Mouse (Mus musculus) limb, embryonic 11.5 days (tissue): Measurements from ENCODE around the gene Rcan3. TPM values are rescaled to one million over a fixed set of nuclear protein-coding genes. Genes with fewer than 3 reads are reported as not detected.
A peak's percentile ranks its signal among the peaks of the same experiment; 100 is the strongest.

ENCODE experiments used
- ATAC-seq: fragments of 200-750 bp; cut with Nextera tagmentation; 2 replicates; pipeline ENCODE4 v1.8.0; 2017; ENCODE audit warnings: low read depth; ENCODE audit not compliant: insufficient number of reproducible peaks, low FRiP score, low TSS enrichment
- DNase-seq: peaks from one replicate; pipeline ENCODE4 v3.0.0-alpha.2; 2015; ENCODE audit warnings: low spot score
- H3K27ac ChIP-seq: fragments of 300-500 bp; sonication (generic); replicated peaks from 2 replicates; pipeline ENCODE4 v1.5.1; 2014; ENCODE audit warnings: low read depth, mild to moderate bottlenecking, low read length
- H3K27me3 ChIP-seq: fragments of 300-500 bp; sonication (generic); 2 replicates; pipeline ENCODE4 v1.6.1; 2014; ENCODE audit warnings: mild to moderate bottlenecking, low read length, mixed read lengths; ENCODE audit not compliant: control insufficient read depth, insufficient read depth
- H3K36me3 ChIP-seq: fragments of 300-500 bp; sonication (generic); 2 replicates; pipeline ENCODE4 v1.6.1; 2014; ENCODE audit warnings: mild to moderate bottlenecking, low read length, moderate library complexity, mixed read lengths; ENCODE audit not compliant: control insufficient read depth, insufficient read depth
- H3K4me1 ChIP-seq: fragments of 300-500 bp; sonication (generic); 2 replicates; pipeline ENCODE4 v1.6.1; 2014; ENCODE audit warnings: low read length, mixed read lengths; ENCODE audit not compliant: control insufficient read depth, insufficient read depth
- H3K4me2 ChIP-seq: fragments of 300-500 bp; sonication (generic); 2 replicates; pipeline ENCODE4 v1.6.1; 2014; ENCODE audit warnings: low read depth, mild to moderate bottlenecking, moderate library complexity; ENCODE audit not compliant: severe bottlenecking
- H3K4me3 ChIP-seq: fragments of 300-500 bp; sonication (generic); 2 replicates; pipeline ENCODE4 v1.5.1; 2014; ENCODE audit warnings: low read depth, low read length
- H3K9ac ChIP-seq: fragments of 300-500 bp; sonication (generic); 2 replicates; pipeline ENCODE4 v1.6.1; 2014; ENCODE audit warnings: mild to moderate bottlenecking, low read length
- H3K9me3 ChIP-seq: fragments of 300-500 bp; sonication (generic); 2 replicates; pipeline ENCODE4 v1.6.1; 2016; ENCODE audit warnings: low read length; ENCODE audit not compliant: control insufficient read depth
- WGBS: fragments of 180-500 bp; shearing (Covaris S2); extraction: QIAGEN DNeasy Blood & Tissue Kit; methylation state at CpG from one replicate; pipeline ENCODE4 v1.1.7; 2014; 5-methylcytosine and 5-hydroxymethylcytosine counted together
- polyA plus RNA-seq: library from polyadenylated mRNA; unstranded; fragments of >200 nt; fragmentation: Nextera tagmentation; extraction: Ambion mirVana; gene quantifications from 2 replicates; pipeline ENCODE4 v1.2.1, GENCODE M21; 2014

Rcan3 gene
- polyA plus RNA-seq, result 7.1 and 9.6 TPM in 2 replicates

GRCm38 (mm10) chr4:135433443-135434394, at the start of gene Rcan3:
Gene Rcan3, minus strand, starts transcription at chr4:135433853.
- peak; percentile 86 for DNase-seq
- H3K27me3 ChIP-seq, result no peaks in the 10 kb centered on the region
- no peaks in the 10 kb centered on the region for H3K9me3 ChIP-seq

GRCm38 (mm10) chr4:135480370-135480769, 46.7 kb upstream of the Rcan3 start:
- Histone ChIP-seq H3K4me1 (no peaks in the 10 kb centered on the region), H3K27ac (no peak overlapping the region), H3K4me3 (no peak overlapping the region), H3K9ac (no peak overlapping the region), H3K9me3 (no peaks in the 10 kb centered on the region), H3K36me3 (0 out of 2 replicates have a peak, but pooled peaks cover 2% of the 10 kb centered on the region), H3K4me2 (no peak overlapping the region), H3K27me3 (no peaks in the 10 kb centered on the region)
- DNase-seq (no peak), ATAC-seq (no peak)
- 73% methylated on average over 9 of the region's 9 CpGs for WGBS

More at GRCm38 (mm10) chr4:135433443-135434394, at the start of gene Rcan3:
- peak; percentile 67; the same call in 1 of the 2 replicates for ATAC-seq
- H3K4me3 ChIP-seq, result peak within 1 kb of the TSS; percentile 60
- no peak within 1 kb of the TSS for H3K27ac ChIP-seq
- H3K4me1 ChIP-seq, result 0 out of 2 replicates have a peak, but pooled peaks cover 9% of the 10 kb centered on the region
- under 1% methylated on average over 54 of the region's 79 CpGs for WGBS
- H3K4me2 ChIP-seq, result peak within 1 kb of the TSS; percentile 85
- H3K9ac ChIP-seq, result peak within 1 kb of the TSS; percentile 78
- H3K36me3 ChIP-seq, result no peaks in the 10 kb centered on the region

GRCm38 (mm10) chr4:135477851-135478250, 44.2 kb upstream of the Rcan3 start:
- H3K4me2 ChIP-seq, result no peak overlapping the region
- H3K27ac ChIP-seq, result no peak overlapping the region
- WGBS, result 85% methylated on average over 10 of the region's 10 CpGs
- 0 out of 2 replicates have a peak, but pooled peaks cover 2% of the 10 kb centered on the region for H3K36me3 ChIP-seq
- no peaks in the 10 kb centered on the region for H3K4me1 ChIP-seq
- no peak for ATAC-seq
- H3K4me3 ChIP-seq, result no peak overlapping the region
- no peak for DNase-seq
- H3K27me3 ChIP-seq, result no peaks in the 10 kb centered on the region
- H3K9me3 ChIP-seq, result no peaks in the 10 kb centered on the region
- H3K9ac ChIP-seq, result no peak overlapping the region

- Histone ChIP-seq H3K9ac (no peak overlapping the region), H3K9me3 (no peaks in the 10 kb centered on the region), H3K4me1 (no peaks in the 10 kb centered on the region), H3K4me2 (no peak overlapping the region), H3K36me3 (no peaks in the 10 kb centered on the region), H3K27ac (no peak overlapping the region), H3K4me3 (no peak overlapping the region), H3K27me3 (no peaks in the 10 kb centered on the region)
- DNase-seq (no peak), ATAC-seq (no peak)
- WGBS, result 90% methylated on average over 11 of the region's 11 CpGs
Measured at GRCm38 (mm10) chr4:135463406-135463805, 29.8 kb upstream of the Rcan3 start.

- Histone ChIP-seq H3K4me1 (peaks cover 17% of the 10 kb centered on the region), H3K36me3 (no peaks in the 10 kb centered on the region), H3K9ac (no peak overlapping the region; the same call in 1 of the 2 replicates), H3K27me3 (no peaks in the 10 kb centered on the region), H3K4me3 (no peak overlapping the region), H3K9me3 (no peaks in the 10 kb centered on the region), H3K4me2 (no peak overlapping the region), H3K27ac (no peak overlapping the region)
- ATAC-seq (no peak), DNase-seq (peak; percentile 42)
- 43% methylated on average over 12 of the region's 12 CpGs for WGBS
Measured at GRCm38 (mm10) chr4:135453572-135453971, 19.9 kb upstream of the Rcan3 start.

GRCm38 (mm10) chr4:135453164-135453563, 19.5 kb upstream of the Rcan3 start:
- no peak for ATAC-seq
- 46% methylated on average over 6 of the region's 6 CpGs for WGBS
- Histone ChIP-seq H3K9ac (no peak overlapping the region), H3K4me2 (no peak overlapping the region), H3K9me3 (no peaks in the 10 kb centered on the region), H3K4me3 (no peak overlapping the region), H3K27ac (no peak overlapping the region), H3K27me3 (no peaks in the 10 kb centered on the region), H3K4me1 (peaks cover 17% of the 10 kb centered on the region), H3K36me3 (no peaks in the 10 kb centered on the region)
- DNase-seq, result no peak

- Histone ChIP-seq H3K36me3 (no peaks in the 10 kb centered on the region), H3K4me2 (peak overlapping the region; percentile 7), H3K27me3 (no peaks in the 10 kb centered on the region), H3K4me3 (no peak overlapping the region), H3K27ac (no peak overlapping the region), H3K9me3 (no peaks in the 10 kb centered on the region), H3K9ac (no peak overlapping the region), H3K4me1 (peaks cover 17% of the 10 kb centered on the region)
- DNase-seq (no peak), ATAC-seq (no peak)
- 57% methylated on average over 18 of the region's 18 CpGs for WGBS
Measured at GRCm38 (mm10) chr4:135451360-135452015, 17.8 kb upstream of the Rcan3 start.

GRCm38 (mm10) chr4:135442473-135442872, 8.8 kb upstream of the Rcan3 start:
- WGBS, result 68% methylated on average over 5 of the region's 5 CpGs
- no peaks in the 10 kb centered on the region for H3K27me3 ChIP-seq
- H3K9me3 ChIP-seq, result no peaks in the 10 kb centered on the region
- no peak overlapping the region for H3K9ac ChIP-seq
- H3K27ac ChIP-seq, result no peak overlapping the region
- H3K36me3 ChIP-seq, result no peaks in the 10 kb centered on the region
- no peaks in the 10 kb centered on the region for H3K4me1 ChIP-seq
- no peak overlapping the region for H3K4me3 ChIP-seq
- DNase-seq, result no peak
- no peak for ATAC-seq
- H3K4me2 ChIP-seq, result no peak overlapping the region
